Mouse (Mus musculus): ENCODE data around the gene Axin1. TPM values are rescaled to one million over a fixed set of nuclear protein-coding genes. Genes with fewer than 3 reads are reported as not detected.
"Not testable (repeated sequence)": the region's sequence is repeated elsewhere in the genome, so short reads cannot be mapped to it uniquely, and the experiment has no call there.

Gene Axin1
- polyA plus RNA-seq, 1 experiment from 2014 or later = 7.8 TPM

DNA sequence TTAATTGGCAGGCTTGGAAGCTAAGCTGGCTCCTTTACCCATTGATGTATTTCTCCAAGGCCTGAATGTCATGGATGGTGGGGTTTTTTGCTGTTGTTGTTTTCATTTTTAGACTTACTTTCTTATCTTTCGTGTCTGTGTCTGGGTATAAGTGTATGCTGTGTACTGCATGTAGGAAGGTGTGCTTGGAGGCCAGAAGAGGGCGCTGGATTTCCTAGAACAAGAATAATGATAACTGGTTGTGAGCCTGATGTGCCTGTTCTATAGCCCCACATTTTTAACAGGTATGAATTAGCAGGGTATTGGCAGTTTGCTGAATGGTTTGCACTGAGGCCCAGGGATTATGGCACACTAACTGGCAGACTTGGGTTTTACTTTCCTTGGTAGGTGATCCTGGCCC, 10.6 kb downstream of the Axin1 start:
- WGBS (ENCODE audit: insufficient replicate concordance) = 75% methylated on average over 2 of the region's 2 CpGs
- H3K36me3 ChIP-seq (ENCODE audit: control insufficient read depth, insufficient read depth, low read length) = peaks cover 14% of the 10 kb centered on the region
- no peak overlapping the region for H3K4me3 ChIP-seq (ENCODE audit: low read depth, low read length)
- H3K27ac ChIP-seq (ENCODE audit: low read depth, low read length) = no peak overlapping the region
- H3K4me2 ChIP-seq = no peak overlapping the region
- no peak for ATAC-seq (replicated peaks; ENCODE audit: insufficient number of reproducible peaks, low FRiP score, low TSS enrichment)
- no peaks in the 10 kb centered on the region for H3K9me3 ChIP-seq (replicated peaks; ENCODE audit: control insufficient read depth, low read length)
- H3K4me1 ChIP-seq (ENCODE audit: control insufficient read depth, insufficient read depth, low read length) = no peaks in the 10 kb centered on the region
- no peaks in the 10 kb centered on the region for H3K27me3 ChIP-seq (ENCODE audit: control insufficient read depth, insufficient read depth, low read length)
- no peak overlapping the region for H3K9ac ChIP-seq (ENCODE audit: low read depth, low read length)

GRCm38 (mm10) chr17:26151886-26152630, 13.6 kb downstream of the Axin1 start:
- no peaks in the 10 kb centered on the region for H3K9me3 ChIP-seq (replicated peaks; ENCODE audit: control insufficient read depth, low read length)
- no peak for ATAC-seq (replicated peaks; ENCODE audit: insufficient number of reproducible peaks, low FRiP score, low TSS enrichment)
- no peaks in the 10 kb centered on the region for H3K4me1 ChIP-seq (ENCODE audit: control insufficient read depth, insufficient read depth, low read length)
- H3K4me2 ChIP-seq = no peak overlapping the region
- H3K27ac ChIP-seq (ENCODE audit: low read depth, low read length) = no peak overlapping the region
- H3K4me3 ChIP-seq (ENCODE audit: low read depth, low read length) = no peak overlapping the region
- peaks cover 14% of the 10 kb centered on the region for H3K36me3 ChIP-seq (ENCODE audit: control insufficient read depth, insufficient read depth, low read length)
- WGBS (ENCODE audit: insufficient replicate concordance) = 85% methylated on average over 2 of the region's 2 CpGs
- H3K27me3 ChIP-seq (ENCODE audit: control insufficient read depth, insufficient read depth, low read length) = no peaks in the 10 kb centered on the region
- H3K9ac ChIP-seq (ENCODE audit: low read depth, low read length) = no peak overlapping the region

DNA sequence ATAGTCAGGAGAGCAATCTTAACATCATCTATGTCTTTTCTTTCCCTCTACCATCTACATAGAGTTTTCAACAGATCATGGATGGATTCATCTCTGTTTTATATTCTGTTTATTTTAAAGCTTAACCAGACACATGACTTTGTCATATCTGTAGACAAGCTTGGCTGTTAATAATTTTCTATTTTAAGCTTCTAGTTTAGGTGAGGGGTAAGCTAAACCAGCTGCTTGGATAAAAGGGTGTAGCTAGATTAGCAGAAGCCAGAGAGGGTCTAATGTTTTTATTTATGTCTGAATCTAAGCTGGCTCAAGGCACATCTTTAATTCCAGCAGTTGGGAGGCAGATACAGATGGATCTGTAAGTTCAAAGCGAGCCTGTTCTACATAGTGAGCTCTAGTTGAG, 24.2 kb downstream of the Axin1 start:
- no peaks in the 10 kb centered on the region for H3K9me3 ChIP-seq (replicated peaks; ENCODE audit: control insufficient read depth, low read length)
- no peaks in the 10 kb centered on the region for H3K36me3 ChIP-seq (ENCODE audit: control insufficient read depth, insufficient read depth, low read length)
- no peaks in the 10 kb centered on the region for H3K27me3 ChIP-seq (ENCODE audit: control insufficient read depth, insufficient read depth, low read length)
- no peak for ATAC-seq (replicated peaks; ENCODE audit: insufficient number of reproducible peaks, low FRiP score, low TSS enrichment)
- no peak overlapping the region for H3K9ac ChIP-seq (ENCODE audit: low read depth, low read length)
- no peaks in the 10 kb centered on the region for H3K4me1 ChIP-seq (ENCODE audit: control insufficient read depth, insufficient read depth, low read length)
- 94% methylated on average over 1 of the region's 1 CpGs for WGBS (ENCODE audit: insufficient replicate concordance)
- no peak overlapping the region for H3K4me2 ChIP-seq
- H3K4me3 ChIP-seq (ENCODE audit: low read depth, low read length) = no peak overlapping the region
- H3K27ac ChIP-seq (ENCODE audit: low read depth, low read length) = no peak overlapping the region

- H3K27me3 ChIP-seq (ENCODE audit: control insufficient read depth, insufficient read depth, low read length) = no peaks in the 10 kb centered on the region
- WGBS (ENCODE audit: insufficient replicate concordance) = 88% methylated on average over 2 of the region's 2 CpGs
Measured at GRCm38 (mm10) chr17:26168039-26168438, 29.6 kb downstream of the Axin1 start.

GRCm38 (mm10) chr17:26175248-26175647, 36.8 kb downstream of the Axin1 start:
- not testable (repeated sequence) for H3K4me3 ChIP-seq (ENCODE audit: low read depth, low read length); H3K4me2 ChIP-seq; H3K27me3 ChIP-seq (ENCODE audit: control insufficient read depth, insufficient read depth, low read length); H3K4me1 ChIP-seq (ENCODE audit: control insufficient read depth, insufficient read depth, low read length); ATAC-seq (replicated peaks; ENCODE audit: insufficient number of reproducible peaks, low FRiP score, low TSS enrichment); H3K27ac ChIP-seq (ENCODE audit: low read depth, low read length); H3K9me3 ChIP-seq (replicated peaks; ENCODE audit: control insufficient read depth, low read length); H3K36me3 ChIP-seq (ENCODE audit: control insufficient read depth, insufficient read depth, low read length); H3K9ac ChIP-seq (ENCODE audit: low read depth, low read length)
- 75% methylated on average over 2 of the region's 2 CpGs for WGBS (ENCODE audit: insufficient replicate concordance)

More at GRCm38 (mm10) chr17:26168039-26168438, 29.6 kb downstream of the Axin1 start:
- no peak overlapping the region for H3K4me3 ChIP-seq (ENCODE audit: low read depth, low read length)
- no peaks in the 10 kb centered on the region for H3K4me1 ChIP-seq (ENCODE audit: control insufficient read depth, insufficient read depth, low read length)
- H3K4me2 ChIP-seq = no peak overlapping the region
- H3K36me3 ChIP-seq (ENCODE audit: control insufficient read depth, insufficient read depth, low read length) = 0 out of 2 replicates have a peak, but pooled peaks cover 2% of the 10 kb centered on the region
- no peaks in the 10 kb centered on the region for H3K9me3 ChIP-seq (replicated peaks; ENCODE audit: control insufficient read depth, low read length)
- H3K27ac ChIP-seq (ENCODE audit: low read depth, low read length) = no peak overlapping the region
- no peak for ATAC-seq (replicated peaks; ENCODE audit: insufficient number of reproducible peaks, low FRiP score, low TSS enrichment)
- H3K9ac ChIP-seq (ENCODE audit: low read depth, low read length) = no peak overlapping the region

DNA sequence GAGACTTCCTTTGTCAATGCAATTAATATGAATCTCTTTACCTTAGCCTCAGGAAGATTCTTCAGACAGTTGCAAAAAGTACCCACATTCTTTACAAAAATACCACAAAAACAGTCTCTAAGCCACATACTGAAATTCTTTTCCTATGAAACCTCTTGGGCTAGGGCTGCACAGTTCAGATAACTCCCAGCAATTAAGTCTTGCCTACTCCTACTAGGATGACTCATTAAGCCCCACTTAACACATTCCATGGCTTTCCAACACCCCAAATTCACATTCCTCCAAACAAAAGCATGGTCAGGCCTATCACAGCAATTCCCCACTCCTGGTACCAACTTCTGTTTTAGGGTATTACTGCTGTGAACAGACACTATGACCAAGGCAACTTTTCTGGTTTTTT, 40.1 kb downstream of the Axin1 start:
- H3K27me3 ChIP-seq (ENCODE audit: control insufficient read depth, insufficient read depth, low read length) = no peaks in the 10 kb centered on the region
- no peaks in the 10 kb centered on the region for H3K9me3 ChIP-seq (replicated peaks; ENCODE audit: control insufficient read depth, low read length)
- no peaks in the 10 kb centered on the region for H3K4me1 ChIP-seq (ENCODE audit: control insufficient read depth, insufficient read depth, low read length)
- H3K9ac ChIP-seq (ENCODE audit: low read depth, low read length) = no peak overlapping the region
- H3K27ac ChIP-seq (ENCODE audit: low read depth, low read length) = no peak overlapping the region
- no peak overlapping the region for H3K4me3 ChIP-seq (ENCODE audit: low read depth, low read length)
- ATAC-seq (replicated peaks; ENCODE audit: insufficient number of reproducible peaks, low FRiP score, low TSS enrichment) = no peak
- peaks cover 11% of the 10 kb centered on the region for H3K36me3 ChIP-seq (ENCODE audit: control insufficient read depth, insufficient read depth, low read length)
- H3K4me2 ChIP-seq = no peak overlapping the region

DNA sequence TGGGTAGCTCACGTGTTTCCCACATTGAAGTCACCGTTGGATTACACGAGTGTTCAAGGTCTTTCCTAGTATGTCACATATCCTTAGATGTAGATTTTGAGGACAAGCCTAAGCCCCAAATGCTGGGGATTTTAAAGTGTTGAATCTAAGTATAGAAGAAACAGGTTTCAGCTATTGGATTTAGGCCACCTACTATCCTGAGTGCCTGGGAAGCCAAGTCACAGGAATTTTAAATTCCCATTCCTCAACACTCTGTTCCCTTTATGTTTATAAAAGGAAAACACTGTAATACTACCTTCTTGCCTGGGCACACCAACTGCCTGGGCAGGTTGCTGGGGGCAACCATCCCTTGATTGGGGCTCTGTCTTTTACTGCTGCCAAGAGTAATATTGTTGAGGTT, 42.7 kb downstream of the Axin1 start:
- Histone ChIP-seq H3K9ac (ENCODE audit: low read depth, low read length) (no peak overlapping the region), H3K36me3 (ENCODE audit: control insufficient read depth, insufficient read depth, low read length) (peaks cover 13% of the 10 kb centered on the region), H3K4me1 (ENCODE audit: control insufficient read depth, insufficient read depth, low read length) (no peaks in the 10 kb centered on the region), H3K27me3 (ENCODE audit: control insufficient read depth, insufficient read depth, low read length) (no peaks in the 10 kb centered on the region), H3K27ac (ENCODE audit: low read depth, low read length) (no peak overlapping the region), H3K9me3 (replicated peaks; ENCODE audit: control insufficient read depth, low read length) (no peaks in the 10 kb centered on the region), H3K4me3 (ENCODE audit: low read depth, low read length) (no peak overlapping the region), H3K4me2 (no peak overlapping the region)
- ATAC-seq (replicated peaks; ENCODE audit: insufficient number of reproducible peaks, low FRiP score, low TSS enrichment) = no peak
- WGBS (ENCODE audit: insufficient replicate concordance) = 89% methylated on average over 3 of the region's 3 CpGs

- H3K36me3 ChIP-seq (ENCODE audit: control insufficient read depth, insufficient read depth, low read length) = peaks cover 27% of the 10 kb centered on the region
- WGBS (ENCODE audit: insufficient replicate concordance) = 96% methylated on average over 5 of the region's 5 CpGs
- no peak for ATAC-seq (replicated peaks; ENCODE audit: insufficient number of reproducible peaks, low FRiP score, low TSS enrichment)
Measured at GRCm38 (mm10) chr17:26187592-26187991, 49.1 kb downstream of the Axin1 start.

DNA sequence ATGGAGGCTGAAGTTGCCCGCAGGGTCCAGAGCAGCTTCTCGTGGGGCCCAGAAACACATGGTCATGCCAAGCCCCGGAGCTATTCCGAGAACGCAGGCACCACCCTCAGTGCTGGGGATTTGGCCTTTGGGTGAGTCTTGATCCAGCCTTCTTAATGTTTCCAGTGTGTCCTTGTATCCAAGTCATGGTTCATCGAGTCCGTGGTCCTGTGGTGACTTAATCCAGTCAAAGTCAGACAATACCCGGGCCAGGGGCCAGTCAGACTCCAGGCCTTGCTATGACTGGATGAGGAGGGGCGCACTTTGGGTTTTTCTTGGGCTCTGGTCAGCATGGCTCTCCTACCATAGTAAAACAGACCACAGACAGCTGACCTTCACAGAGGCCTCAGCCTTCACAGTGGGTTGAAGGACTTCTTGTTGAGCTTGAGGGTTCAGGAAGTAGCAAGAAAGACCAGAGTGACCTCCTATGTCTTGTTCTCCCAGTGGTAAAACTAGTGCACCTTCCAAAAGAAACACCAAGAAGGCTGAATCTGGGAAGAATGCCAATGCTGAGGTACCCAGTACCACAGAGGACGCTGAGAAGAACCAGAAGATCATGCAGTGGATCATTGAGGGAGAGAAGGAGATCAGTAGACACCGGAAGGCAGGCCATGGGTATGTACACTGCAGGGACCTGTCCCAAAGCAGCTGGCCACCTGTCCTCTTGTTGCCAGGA, 49.8 kb downstream of the Axin1 start:
- H3K9ac ChIP-seq (ENCODE audit: low read depth, low read length) = no peak overlapping the region
- no peaks in the 10 kb centered on the region for H3K9me3 ChIP-seq (replicated peaks; ENCODE audit: control insufficient read depth, low read length)
- H3K4me3 ChIP-seq (ENCODE audit: low read depth, low read length) = no peak overlapping the region
- peaks cover 27% of the 10 kb centered on the region for H3K36me3 ChIP-seq (ENCODE audit: control insufficient read depth, insufficient read depth, low read length)
- WGBS (ENCODE audit: insufficient replicate concordance) = 93% methylated on average over 11 of the region's 11 CpGs
- no peak overlapping the region for H3K4me2 ChIP-seq
- H3K4me1 ChIP-seq (ENCODE audit: control insufficient read depth, insufficient read depth, low read length) = no peaks in the 10 kb centered on the region
- no peak overlapping the region for H3K27ac ChIP-seq (ENCODE audit: low read depth, low read length)
- H3K27me3 ChIP-seq (ENCODE audit: control insufficient read depth, insufficient read depth, low read length) = no peaks in the 10 kb centered on the region
- no peak for ATAC-seq (replicated peaks; ENCODE audit: insufficient number of reproducible peaks, low FRiP score, low TSS enrichment)

More at GRCm38 (mm10) chr17:26187592-26187991, 49.1 kb downstream of the Axin1 start:
- Histone ChIP-seq H3K4me1 (ENCODE audit: control insufficient read depth, insufficient read depth, low read length) (no peaks in the 10 kb centered on the region), H3K27me3 (ENCODE audit: control insufficient read depth, insufficient read depth, low read length) (no peaks in the 10 kb centered on the region), H3K4me2 (no peak overlapping the region), H3K9ac (ENCODE audit: low read depth, low read length) (no peak overlapping the region), H3K27ac (ENCODE audit: low read depth, low read length) (no peak overlapping the region), H3K4me3 (ENCODE audit: low read depth, low read length) (no peak overlapping the region), H3K9me3 (replicated peaks; ENCODE audit: control insufficient read depth, low read length) (no peaks in the 10 kb centered on the region)
